Mouse (Mus musculus): Measurements from ENCODE around the gene Rfc5. TPM values are rescaled to one million over a fixed set of nuclear protein-coding genes. Genes with fewer than 3 reads are reported as not detected.

Gene Rfc5
- polyA plus RNA-seq, 1 experiment: 36.5 TPM

DNA sequence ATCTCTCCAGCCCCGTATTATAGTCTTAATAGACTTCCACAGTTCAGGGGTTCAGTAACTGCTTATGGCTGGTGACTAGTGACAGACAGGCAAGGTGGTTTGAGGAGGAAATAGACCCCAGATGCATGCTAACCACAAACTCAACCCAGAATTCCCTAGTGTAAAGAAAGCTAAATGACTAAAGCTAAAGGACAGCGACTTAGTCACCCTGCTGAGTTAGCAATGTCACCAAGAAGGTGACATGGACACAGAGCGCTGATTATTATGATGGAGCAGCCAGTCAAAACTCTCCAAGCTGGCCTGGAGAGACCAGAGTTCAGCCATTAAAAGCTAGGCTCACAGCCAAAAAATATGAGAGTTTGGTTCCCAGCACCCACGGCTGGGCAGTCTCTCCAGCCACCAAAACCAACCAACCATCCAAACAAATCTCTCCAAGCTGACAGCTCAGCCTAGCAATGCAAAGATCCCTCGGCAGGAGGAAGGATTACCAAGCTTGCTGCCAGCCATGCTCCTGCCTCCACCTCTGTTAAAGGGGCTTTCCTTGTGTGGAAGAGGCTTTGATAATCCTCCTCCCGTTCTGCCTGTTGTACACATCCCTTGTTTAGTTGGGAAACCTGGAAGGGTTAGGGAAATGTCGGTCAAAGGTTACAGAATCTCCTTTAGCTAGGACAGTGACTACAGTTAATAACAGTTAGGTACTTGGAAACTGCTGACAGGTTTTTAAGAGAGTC is 29.2 kb downstream of the Rfc5 start:
- H3K27ac ChIP-seq (ENCODE audit: control insufficient read depth, insufficient read depth, low read depth, low read length, poor library complexity): no peak overlapping the region
- H3K4me1 ChIP-seq (ENCODE audit: control insufficient read depth, insufficient read depth, low read length): peaks cover 3% of the 10 kb centered on the region
- no peak overlapping the region for H3K4me3 ChIP-seq (replicated peaks; ENCODE audit: control insufficient read depth, low read depth, low read length)
- TF ChIP-seq POLR2A (IDR thresholded peaks at IDR 0.05; ENCODE audit: borderline replicate concordance, control insufficient read depth, low read depth, low read length) (no peak), CTCF (IDR thresholded peaks at IDR 0.05; ENCODE audit: control insufficient read depth, insufficient read depth, low read length) (no peak)
- WGBS: 26% methylated on average over 7 of the region's 7 CpGs

DNA sequence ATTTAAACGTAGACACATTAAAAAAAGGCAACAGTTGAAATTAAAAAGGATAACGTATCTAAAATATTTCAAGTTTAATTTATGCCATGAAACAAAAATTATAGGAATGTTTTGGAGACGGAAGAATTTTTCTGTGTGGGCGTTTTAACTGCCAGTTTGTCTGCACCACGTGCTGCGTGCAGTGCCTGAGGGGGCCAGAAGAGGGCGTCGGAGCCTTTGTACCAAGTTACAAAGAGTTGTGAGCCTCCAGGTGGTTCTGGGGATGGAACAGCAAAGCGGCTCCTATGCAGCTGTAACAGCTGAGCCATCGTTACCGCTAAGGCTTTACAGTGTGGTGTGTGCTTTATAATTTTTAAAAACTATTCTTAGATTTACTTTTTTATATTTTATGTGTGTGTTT is 30.1 kb downstream of the Rfc5 start:
- no peak overlapping the region for H3K4me3 ChIP-seq (replicated peaks; ENCODE audit: control insufficient read depth, low read depth, low read length)
- peaks cover 3% of the 10 kb centered on the region for H3K4me1 ChIP-seq (ENCODE audit: control insufficient read depth, insufficient read depth, low read length)
- TF ChIP-seq CTCF (IDR thresholded peaks at IDR 0.05; ENCODE audit: control insufficient read depth, insufficient read depth, low read length) (peak; percentile 62), POLR2A (IDR thresholded peaks at IDR 0.05; ENCODE audit: borderline replicate concordance, control insufficient read depth, low read depth, low read length) (no peak)
- H3K27ac ChIP-seq (ENCODE audit: control insufficient read depth, insufficient read depth, low read depth, low read length, poor library complexity): no peak overlapping the region
- 60% methylated on average over 11 of the region's 11 CpGs for WGBS

DNA sequence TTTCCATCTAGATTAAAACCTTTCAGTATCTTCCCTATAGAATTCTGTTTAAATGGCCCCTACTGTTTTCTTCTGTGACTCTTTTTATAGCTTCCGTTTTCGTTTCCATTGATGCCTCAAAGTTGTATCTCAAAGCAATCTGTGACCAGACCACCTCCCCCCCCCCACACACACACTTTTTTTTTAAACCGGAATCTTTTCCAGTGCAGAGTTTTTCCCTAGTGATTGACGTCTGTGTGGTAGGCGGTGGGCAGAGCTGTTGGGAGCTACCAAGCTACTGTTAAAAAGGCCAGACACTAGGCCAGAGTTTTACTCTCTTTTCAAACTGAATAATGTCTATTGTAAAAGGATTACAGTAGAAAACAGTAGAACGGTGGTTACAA is 30.6 kb downstream of the Rfc5 start:
- peaks cover 2% of the 10 kb centered on the region for H3K4me1 ChIP-seq (ENCODE audit: control insufficient read depth, insufficient read depth, low read length)
- TF ChIP-seq CTCF (IDR thresholded peaks at IDR 0.05; ENCODE audit: control insufficient read depth, insufficient read depth, low read length) (no peak), POLR2A (IDR thresholded peaks at IDR 0.05; ENCODE audit: borderline replicate concordance, control insufficient read depth, low read depth, low read length) (no peak)
- no peak overlapping the region for H3K27ac ChIP-seq (ENCODE audit: control insufficient read depth, insufficient read depth, low read depth, low read length, poor library complexity)
- 33% methylated on average over 6 of the region's 6 CpGs for WGBS
- H3K4me3 ChIP-seq (replicated peaks; ENCODE audit: control insufficient read depth, low read depth, low read length): peak overlapping the region; percentile 86

GRCm38 (mm10) chr5:117357478-117358247 is 31.2 kb downstream of the Rfc5 start:
- TF ChIP-seq CTCF (IDR thresholded peaks at IDR 0.05; ENCODE audit: control insufficient read depth, insufficient read depth, low read length) (no peak), POLR2A (IDR thresholded peaks at IDR 0.05; ENCODE audit: borderline replicate concordance, control insufficient read depth, low read depth, low read length) (no peak)
- 2% methylated on average over 49 of the region's 49 CpGs for WGBS
- peaks cover 1% of the 10 kb centered on the region for H3K4me1 ChIP-seq (ENCODE audit: control insufficient read depth, insufficient read depth, low read length)
- H3K27ac ChIP-seq (ENCODE audit: control insufficient read depth, insufficient read depth, low read depth, low read length, poor library complexity): peak overlapping the region; percentile 46
- H3K4me3 ChIP-seq (replicated peaks; ENCODE audit: control insufficient read depth, low read depth, low read length): peak overlapping the region; percentile 86

DNA sequence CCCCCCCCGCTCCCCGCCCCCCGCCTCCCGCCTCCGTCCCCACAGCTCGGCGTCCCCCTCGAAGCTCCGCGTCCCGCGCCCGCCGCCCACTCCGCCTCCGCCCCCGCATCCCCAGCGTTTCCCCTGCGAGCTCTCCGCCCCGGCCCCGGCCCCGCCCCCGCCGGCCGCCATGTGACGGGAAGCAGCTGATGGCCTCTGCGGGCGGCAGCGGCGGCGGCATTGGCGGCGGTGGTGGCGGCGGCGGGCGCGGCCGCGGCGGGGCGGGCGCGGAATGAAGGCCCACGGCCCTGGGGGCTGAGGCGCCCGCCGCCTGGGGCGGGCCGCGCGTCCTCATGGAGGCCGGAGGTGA is 31.7 kb downstream of the Rfc5 start, which contains the start of gene Wsb2:
Gene Wsb2 (plus strand): TSS at position 176 of the 349 bp plus-strand sequence.
- peak within 1 kb of the TSS; percentile 86 for H3K4me3 ChIP-seq (replicated peaks; ENCODE audit: control insufficient read depth, low read depth, low read length)
- 4% methylated on average over 27 of the region's 54 CpGs for WGBS
- H3K4me1 ChIP-seq (ENCODE audit: control insufficient read depth, insufficient read depth, low read length): peaks cover 1% of the 10 kb centered on the region
- no peak; the same call in 1 of the 2 replicates for TF ChIP-seq POLR2A (IDR thresholded peaks at IDR 0.05; ENCODE audit: borderline replicate concordance, control insufficient read depth, low read depth, low read length)
- TF ChIP-seq CTCF (IDR thresholded peaks at IDR 0.05; ENCODE audit: control insufficient read depth, insufficient read depth, low read length): no peak
- peak within 1 kb of the TSS; percentile 46 for H3K27ac ChIP-seq (ENCODE audit: control insufficient read depth, insufficient read depth, low read depth, low read length, poor library complexity)

DNA sequence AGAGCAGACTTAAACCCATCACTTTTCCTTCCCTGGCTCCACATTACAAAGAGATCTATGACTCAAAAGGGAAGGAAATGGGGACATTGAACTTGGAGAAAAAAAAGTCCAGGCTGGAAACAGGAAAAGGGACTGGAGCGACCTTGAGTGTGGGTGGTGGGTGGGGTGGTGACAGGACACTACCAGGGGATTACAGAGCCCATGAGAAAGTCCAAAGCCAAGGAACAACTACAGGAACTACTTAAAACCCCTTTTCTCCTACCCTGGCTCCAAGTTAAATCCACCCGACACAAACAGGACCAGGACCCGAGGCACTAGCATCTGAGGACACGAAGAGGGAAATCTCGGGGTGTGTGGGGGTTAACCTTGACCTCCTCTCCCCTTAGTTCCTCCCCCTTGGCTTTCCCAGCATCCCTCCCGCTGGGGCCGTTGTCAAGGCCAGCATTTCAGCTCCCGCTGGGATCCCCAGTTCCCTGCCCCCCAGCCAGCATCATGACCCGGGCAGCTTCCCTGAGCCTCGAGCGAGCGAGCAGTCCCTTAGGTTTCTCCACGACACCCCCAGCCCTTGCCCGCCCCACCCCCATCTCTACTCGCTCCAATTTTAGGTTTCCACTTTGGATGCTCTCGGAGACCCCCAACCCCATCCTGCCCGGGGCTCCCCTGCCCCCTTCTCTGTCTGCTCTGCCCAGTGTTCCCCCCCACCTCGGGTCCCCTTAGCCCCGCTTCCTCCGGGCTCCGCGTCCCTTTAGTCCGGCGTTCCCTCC is 32.3 kb downstream of the Rfc5 start:
- TF ChIP-seq POLR2A (IDR thresholded peaks at IDR 0.05; ENCODE audit: borderline replicate concordance, control insufficient read depth, low read depth, low read length): no peak
- no peak for TF ChIP-seq CTCF (IDR thresholded peaks at IDR 0.05; ENCODE audit: control insufficient read depth, insufficient read depth, low read length)
- Histone ChIP-seq H3K4me3 (replicated peaks; ENCODE audit: control insufficient read depth, low read depth, low read length) (peak overlapping the region; percentile 60), H3K27ac (ENCODE audit: control insufficient read depth, insufficient read depth, low read depth, low read length, poor library complexity) (no peak overlapping the region; the same call in 1 of the 2 replicates), H3K4me1 (ENCODE audit: control insufficient read depth, insufficient read depth, low read length) (peaks cover 1% of the 10 kb centered on the region)
- WGBS: 1% methylated on average over 24 of the region's 24 CpGs

- Histone ChIP-seq H3K4me3 (replicated peaks; ENCODE audit: control insufficient read depth, low read depth, low read length) (no peak overlapping the region), H3K4me1 (ENCODE audit: control insufficient read depth, insufficient read depth, low read length) (peaks cover 1% of the 10 kb centered on the region; the same call in 1 of the 2 replicates), H3K27ac (ENCODE audit: control insufficient read depth, insufficient read depth, low read depth, low read length, poor library complexity) (no peak overlapping the region)
- WGBS: 42% methylated on average over 14 of the region's 14 CpGs
- no peak for TF ChIP-seq POLR2A (IDR thresholded peaks at IDR 0.05; ENCODE audit: borderline replicate concordance, control insufficient read depth, low read depth, low read length)
- no peak for TF ChIP-seq CTCF (IDR thresholded peaks at IDR 0.05; ENCODE audit: control insufficient read depth, insufficient read depth, low read length)
Measured at GRCm38 (mm10) chr5:117355648-117356303, 33.1 kb downstream of the Rfc5 start.

Measured in bone marrow, adult 2 months (tissue).